Mouse (Mus musculus): ENCODE measurements at regions not wholly inside any gene's neighbourhood (a gene's known extent, or its start where the extent isn't known, plus 50 kb on each side); places are given as distances from the start of the nearest gene placed in this dataset.

- H3K4me3 ChIP-seq, result no peak overlapping the region
- DNase-seq, result no peak
- intact Hi-C loops (cut with DNase I), result loop anchor here (10.0 kb wide), 1 partner anchor 208 kb away; the partner anchor contains the start of gene Adamts15
- no peak for TF ChIP-seq CTCF (IDR thresholded peaks at IDR 0.05)
- H3K27ac ChIP-seq, result no peak overlapping the region
These were observed 205.7 kb downstream of the Adamts15 start for GRCm38 (mm10) chr9:30716421-30717170.

GRCm38 (mm10) chr9:30710131-30710530 is 212.1 kb downstream of the Adamts15 start:
- TF ChIP-seq CTCF (IDR thresholded peaks at IDR 0.05), result no peak
- intact Hi-C loops (cut with DNase I), result loop anchor here (10.0 kb wide), 1 partner anchor 215 kb away; the partner anchor contains the start of gene Adamts15

GRCm38 (mm10) chr9:30699848-30700247 is 222.4 kb downstream of the Adamts15 start:
- intact Hi-C loops (cut with DNase I), result no loop called here
- DNase-seq, result no peak
- no peak overlapping the region for H3K27ac ChIP-seq
- no peak for TF ChIP-seq CTCF (IDR thresholded peaks at IDR 0.05)
- H3K4me3 ChIP-seq, result no peak overlapping the region

More at GRCm38 (mm10) chr9:30710131-30710530, 212.1 kb downstream of the Adamts15 start:
- Histone ChIP-seq H3K4me3 (no peak overlapping the region), H3K27ac (no peak overlapping the region)
- DNase-seq, result no peak

- no peak overlapping the region for H3K4me3 ChIP-seq
- no peak overlapping the region for H3K27ac ChIP-seq
- no peak for TF ChIP-seq CTCF (IDR thresholded peaks at IDR 0.05)
- intact Hi-C loops (cut with DNase I), result no loop called here
- no peak for DNase-seq
These were observed 224.7 kb downstream of the Adamts15 start for GRCm38 (mm10) chr9:30697533-30697932.

GRCm38 (mm10) chr9:30668095-30668494 is 241.2 kb downstream of the Snx19 start:
- no peak for DNase-seq
- H3K4me3 ChIP-seq, result no peak overlapping the region
- H3K27ac ChIP-seq, result no peak overlapping the region
- intact Hi-C loops (cut with DNase I), result no loop called here
- no peak for TF ChIP-seq CTCF (IDR thresholded peaks at IDR 0.05)

- no peak overlapping the region for H3K27ac ChIP-seq
- intact Hi-C loops (cut with DNase I), result no loop called here
- no peak for DNase-seq
- TF ChIP-seq CTCF (IDR thresholded peaks at IDR 0.05), result no peak
- H3K4me3 ChIP-seq, result no peak overlapping the region
These were observed 235.5 kb downstream of the Snx19 start for GRCm38 (mm10) chr9:30662456-30662855.

GRCm38 (mm10) chr9:30653961-30654360 is 227.1 kb downstream of the Snx19 start:
- no peak for DNase-seq
- intact Hi-C loops (cut with DNase I), result no loop called here
- Histone ChIP-seq H3K27ac (no peak overlapping the region), H3K4me3 (no peak overlapping the region)
- no peak for TF ChIP-seq CTCF (IDR thresholded peaks at IDR 0.05)

- H3K27ac ChIP-seq, result no peak overlapping the region
- TF ChIP-seq CTCF (IDR thresholded peaks at IDR 0.05), result no peak
- no peak for DNase-seq
- no peak overlapping the region for H3K4me3 ChIP-seq
- intact Hi-C loops (cut with DNase I), result no loop called here
These were observed 226.3 kb downstream of the Snx19 start for GRCm38 (mm10) chr9:30653210-30653609.

- DNase-seq, result no peak
- no peak for TF ChIP-seq CTCF (IDR thresholded peaks at IDR 0.05)
- intact Hi-C loops (cut with DNase I), result no loop called here
- Histone ChIP-seq H3K27ac (no peak overlapping the region), H3K4me3 (no peak overlapping the region)
These were observed 222.6 kb downstream of the Snx19 start for GRCm38 (mm10) chr9:30649392-30650054.

- no peak for TF ChIP-seq CTCF (IDR thresholded peaks at IDR 0.05)
- H3K27ac ChIP-seq, result peak overlapping the region; percentile 57
These were observed 207.0 kb downstream of the Snx19 start for GRCm38 (mm10) chr9:30633741-30634470.

GRCm38 (mm10) chr9:30632164-30633146 is 205.5 kb downstream of the Snx19 start:
- Histone ChIP-seq H3K4me3 (no peak overlapping the region), H3K27ac (peak overlapping the region; percentile 63)
- intact Hi-C loops (cut with DNase I), result loop anchor here (10.0 kb wide), 1 partner anchor 282 kb away; no protein-coding TSS in a partner anchor
- DNase-seq, result no peak
- no peak for TF ChIP-seq CTCF (IDR thresholded peaks at IDR 0.05)

More at GRCm38 (mm10) chr9:30633741-30634470, 207.0 kb downstream of the Snx19 start:
- H3K4me3 ChIP-seq, result no peak overlapping the region
- peak; percentile 51 for DNase-seq
- intact Hi-C loops (cut with DNase I), result loop anchor here (10.0 kb wide), 1 partner anchor 281 kb away; no protein-coding TSS in a partner anchor

GRCm38 (mm10) chr9:30625635-30626034 is 198.7 kb downstream of the Snx19 start:
- Histone ChIP-seq H3K27ac (no peak overlapping the region), H3K4me3 (no peak overlapping the region)
- DNase-seq, result no peak
- TF ChIP-seq CTCF (IDR thresholded peaks at IDR 0.05), result no peak
- intact Hi-C loops (cut with DNase I), result no loop called here
